Mouse (Mus musculus): ENCODE measurements around the gene Arih1.

- no peak for TF ChIP-seq CTCF (IDR thresholded peaks at IDR 0.05; ENCODE audit: low read depth, low read length)
- TF ChIP-seq POLR2A (IDR thresholded peaks at IDR 0.05; ENCODE audit: borderline replicate concordance, low read depth, low read length), result no peak
Observed at GRCm38 (mm10) chr9:59346176-59346575, 140.2 kb downstream of the Arih1 start.

Measured in bone marrow macrophage, adult 2 months (primary cell).